Mouse (Mus musculus) limb, embryonic 14.5 days (tissue): Measurements from ENCODE around the gene Atg2a. TPM values are rescaled to one million over a fixed set of nuclear protein-coding genes. Genes with fewer than 3 reads are reported as not detected.

Experiments used
- ATAC-seq: fragments of 200-750 bp; cut with Nextera tagmentation; 2 replicates; pipeline ENCODE4 v1.8.0; 2017; ENCODE audit warnings: low read depth, moderate number of reproducible peaks, moderate TSS enrichment; ENCODE audit not compliant: low FRiP score
- DNase-seq: peaks from one replicate; pipeline ENCODE4 v3.0.0-alpha.2; 2015; ENCODE audit warnings: low spot score
- H3K27ac ChIP-seq: fragments of 300-500 bp; sonication (generic); replicated peaks from 2 replicates; pipeline ENCODE4 v1.5.1; 2014; ENCODE audit warnings: low read depth, mild to moderate bottlenecking, low read length, moderate library complexity, mixed read lengths
- H3K27me3 ChIP-seq: fragments of 300-500 bp; sonication (generic); 2 replicates; pipeline ENCODE4 v1.6.1; 2014; ENCODE audit warnings: low read length, mixed read lengths; ENCODE audit not compliant: control insufficient read depth, insufficient read depth
- H3K36me3 ChIP-seq: fragments of 300-500 bp; sonication (generic); 2 replicates; pipeline ENCODE4 v1.6.1; 2014; ENCODE audit warnings: mild to moderate bottlenecking, low read length, moderate library complexity, mixed read lengths; ENCODE audit not compliant: control insufficient read depth, insufficient read depth
- H3K4me1 ChIP-seq: fragments of 300-500 bp; sonication (generic); 2 replicates; pipeline ENCODE4 v1.6.1; 2014; ENCODE audit warnings: antibody characterized with exemption, low read length, mixed read lengths; ENCODE audit not compliant: control insufficient read depth, insufficient read depth
- H3K4me2 ChIP-seq: fragments of 300-500 bp; sonication (generic); replicated peaks from 2 replicates; pipeline ENCODE4 v1.6.1; 2014; ENCODE audit warnings: low read depth, mild to moderate bottlenecking, low read length, moderate library complexity; ENCODE audit not compliant: severe bottlenecking
- H3K4me3 ChIP-seq: fragments of 300-500 bp; sonication (generic); replicated peaks from 2 replicates; pipeline ENCODE4 v1.5.1; 2014; ENCODE audit warnings: low read length
- H3K9ac ChIP-seq: fragments of 300-500 bp; sonication (generic); 2 replicates; pipeline ENCODE4 v1.6.1; 2014; ENCODE audit warnings: mild to moderate bottlenecking, low read depth, low read length, moderate library complexity; ENCODE audit not compliant: severe bottlenecking
- H3K9me3 ChIP-seq: fragments of 300-500 bp; sonication (generic); 2 replicates; pipeline ENCODE4 v1.6.1; 2016; ENCODE audit warnings: low read length; ENCODE audit not compliant: control insufficient read depth
- POLR2A ChIP-seq: fragments of 200-500 bp; IDR thresholded peaks from 2 replicates; pipeline ENCODE4 v1.8.0; 2012; ENCODE audit warnings: inconsistent platforms, mild to moderate bottlenecking, moderate library complexity, borderline replicate concordance; ENCODE audit not compliant: insufficient read depth, insufficient read length; ENCODE audit errors: extremely low read depth
- WGBS: fragments of 180-500 bp; shearing (Covaris S2); extraction: QIAGEN DNeasy Blood & Tissue Kit; methylation state at CpG from one replicate; pipeline ENCODE4 v1.1.7; 2014; 5-methylcytosine and 5-hydroxymethylcytosine counted together
- polyA plus RNA-seq, 2 experiments: library from polyadenylated mRNA; depleted of rRNA in 1 of 2; stranded (reverse) in 1 of 2; unstranded in 1 of 2; fragments of >200 nt; fragmentation: Nextera tagmentation in 1 of 2; extraction: Ambion mirVana in 1 of 2; gene quantifications; 2 replicates each; pipeline versions ENCODE4 v1.2.1 to v1.2.3; 2012 to 2014

Gene Atg2a
- polyA plus RNA-seq, 2 experiments, result 10.6 to 18.3 TPM

DNA sequence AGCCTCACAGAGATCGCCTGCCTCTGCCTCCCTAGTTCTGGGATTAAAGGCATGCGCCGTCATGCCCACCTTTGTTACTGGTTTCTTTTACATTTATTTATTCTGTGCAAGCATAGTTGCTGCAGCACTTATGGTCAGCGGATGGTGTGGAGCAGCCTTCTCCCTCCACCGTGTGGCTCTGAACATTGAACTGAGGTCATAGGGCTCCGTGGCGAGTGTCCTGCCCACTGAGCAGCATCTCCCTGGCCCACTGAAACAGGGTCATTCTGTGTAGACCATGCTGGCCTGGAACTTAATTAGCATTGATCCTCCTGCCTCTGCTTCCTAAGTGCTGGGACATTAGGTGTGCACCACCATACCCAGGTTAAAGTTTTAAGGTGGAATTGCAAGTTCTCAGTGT, 39.1 kb downstream of the Atg2a start:
- no peak for TF ChIP-seq POLR2A
- no peak for ATAC-seq
- Histone ChIP-seq H3K27me3 (no peaks in the 10 kb centered on the region), H3K4me2 (no peak overlapping the region), H3K4me1 (peaks cover 22% of the 10 kb centered on the region), H3K4me3 (no peak overlapping the region), H3K36me3 (peaks cover 60% of the 10 kb centered on the region), H3K9ac (no peak overlapping the region), H3K27ac (no peak overlapping the region), H3K9me3 (no peaks in the 10 kb centered on the region)
- 89% methylated on average over 7 of the region's 7 CpGs for WGBS
- no peak for DNase-seq

DNA sequence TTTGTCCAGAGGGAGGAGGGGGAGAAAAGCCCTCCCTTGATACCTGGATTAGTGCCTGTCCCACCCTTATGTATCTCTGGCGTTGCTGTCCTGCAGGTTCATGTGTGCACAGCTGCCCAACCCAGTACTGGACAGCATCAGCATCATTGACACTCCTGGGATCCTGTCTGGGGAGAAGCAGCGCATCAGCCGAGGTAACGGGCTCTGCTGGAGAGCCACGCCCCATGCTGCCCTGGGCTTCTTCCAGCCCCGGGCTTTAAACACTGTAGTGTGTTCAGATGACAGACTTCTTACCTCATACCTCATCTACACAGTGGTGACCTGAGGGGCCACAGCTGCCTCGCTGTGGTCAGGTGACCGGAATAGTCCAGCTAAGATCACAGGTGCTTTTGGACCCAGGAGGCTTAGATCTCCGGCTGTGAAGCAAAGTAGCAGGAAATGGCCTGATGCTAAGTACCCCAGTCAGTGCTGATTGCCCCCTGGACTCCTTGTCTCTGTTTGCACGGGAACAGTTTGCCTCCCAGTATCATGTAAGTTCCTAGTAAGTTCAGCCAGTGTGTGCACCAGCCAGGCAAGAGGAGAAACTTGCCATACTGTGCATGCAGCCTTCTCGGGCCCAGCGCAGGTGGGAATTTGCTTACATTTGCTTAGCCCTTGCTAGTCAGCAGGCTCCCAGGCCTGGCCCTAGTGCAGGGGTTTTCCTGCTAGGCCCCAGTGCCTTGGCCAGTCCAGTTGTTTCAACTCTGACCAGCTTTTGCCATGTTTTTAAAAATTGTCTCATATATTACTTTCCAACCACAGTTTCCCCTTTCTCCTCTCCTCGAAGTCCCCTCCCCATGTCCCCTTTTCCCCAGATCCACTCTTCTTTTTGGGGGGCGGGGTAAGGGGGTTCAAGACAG, 39.9 kb downstream of the Atg2a start:
- Histone ChIP-seq H3K9me3 (no peaks in the 10 kb centered on the region), H3K4me3 (no peak overlapping the region), H3K4me2 (no peak overlapping the region), H3K27me3 (no peaks in the 10 kb centered on the region), H3K36me3 (peaks cover 67% of the 10 kb centered on the region), H3K27ac (no peak overlapping the region), H3K4me1 (peaks cover 22% of the 10 kb centered on the region), H3K9ac (no peak overlapping the region)
- no peak for TF ChIP-seq POLR2A
- no peak for DNase-seq
- 80% methylated on average over 14 of the region's 14 CpGs for WGBS
- no peak for ATAC-seq

DNA sequence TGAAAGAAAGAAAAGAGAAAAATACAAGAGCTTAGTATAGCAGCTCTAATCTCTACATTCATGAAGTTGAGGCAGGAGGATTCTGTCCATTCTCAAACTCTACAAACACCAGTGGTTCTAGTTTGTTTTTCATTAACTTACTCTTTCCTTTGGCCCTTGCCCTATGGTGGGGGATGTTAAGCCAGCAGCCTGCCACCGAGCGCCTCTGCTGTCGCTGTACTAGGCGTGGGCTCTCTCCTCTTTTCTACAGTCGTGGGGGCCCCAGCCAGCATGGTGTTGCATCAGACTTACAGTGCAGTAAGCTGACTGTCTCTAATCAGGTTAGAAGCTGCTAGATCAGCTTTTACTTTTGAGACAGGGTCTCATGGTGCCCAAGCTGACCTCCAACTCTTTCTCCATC, 41.5 kb downstream of the Atg2a start:
- no peak for TF ChIP-seq POLR2A
- DNase-seq (no peak), ATAC-seq (no peak)
- no peak overlapping the region for H3K4me3 ChIP-seq
- no peaks in the 10 kb centered on the region for H3K9me3 ChIP-seq
- H3K4me1 ChIP-seq, result peaks cover 19% of the 10 kb centered on the region
- no peaks in the 10 kb centered on the region for H3K27me3 ChIP-seq
- no peak overlapping the region for H3K4me2 ChIP-seq
- 78% methylated on average over 5 of the region's 5 CpGs for WGBS
- H3K36me3 ChIP-seq, result peaks cover 79% of the 10 kb centered on the region
- no peak overlapping the region for H3K27ac ChIP-seq
- H3K9ac ChIP-seq, result no peak overlapping the region

DNA sequence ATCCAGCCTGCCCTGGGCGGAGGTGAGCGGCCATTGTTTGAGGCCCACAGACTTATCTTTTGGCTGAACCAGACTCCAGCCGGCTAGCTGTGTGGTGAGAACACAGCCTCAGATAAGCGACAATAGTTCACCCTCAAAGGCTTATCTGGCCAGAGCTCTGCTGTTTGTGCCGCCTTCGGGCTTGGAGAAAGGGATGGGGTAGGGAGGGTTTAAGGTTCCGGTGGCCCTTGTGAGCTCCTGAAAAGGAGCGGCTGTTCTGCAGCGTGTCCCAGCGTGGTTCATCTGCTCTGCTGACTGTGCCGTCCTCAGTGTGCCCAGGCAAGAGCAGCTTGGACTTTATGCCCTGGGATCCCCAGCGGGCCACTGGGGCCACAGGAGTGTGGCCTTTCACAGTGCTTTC, 43.0 kb downstream of the Atg2a start:
- DNase-seq (no peak), ATAC-seq (no peak)
- peaks cover 84% of the 10 kb centered on the region for H3K36me3 ChIP-seq
- H3K4me1 ChIP-seq, result peaks cover 4% of the 10 kb centered on the region
- H3K4me2 ChIP-seq, result no peak overlapping the region
- H3K27me3 ChIP-seq, result no peaks in the 10 kb centered on the region
- no peaks in the 10 kb centered on the region for H3K9me3 ChIP-seq
- no peak overlapping the region for H3K9ac ChIP-seq
- WGBS, result 88% methylated on average over 12 of the region's 12 CpGs
- no peak overlapping the region for H3K27ac ChIP-seq
- TF ChIP-seq POLR2A, result no peak
- H3K4me3 ChIP-seq, result no peak overlapping the region

DNA sequence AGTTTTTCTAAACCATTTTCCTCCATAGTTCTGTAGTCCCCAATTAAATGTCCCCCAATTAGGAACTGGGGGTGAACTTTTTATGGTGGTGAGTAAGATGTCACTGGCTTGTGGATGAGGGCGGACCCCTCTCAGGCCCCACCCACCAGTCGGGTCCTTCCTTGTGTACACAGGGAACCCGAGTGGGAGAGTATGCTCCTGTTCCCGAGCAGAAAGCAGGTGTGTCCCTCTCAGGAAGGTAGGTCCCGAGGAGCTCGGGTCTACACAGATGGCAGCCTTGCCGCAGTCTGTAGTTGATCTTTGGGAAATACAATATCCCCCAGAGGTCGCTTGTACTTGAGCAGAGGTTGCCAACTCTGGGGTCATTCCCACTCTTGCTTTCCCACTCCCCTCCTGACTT, 43.8 kb downstream of the Atg2a start:
- Histone ChIP-seq H3K9me3 (no peaks in the 10 kb centered on the region), H3K27ac (no peak overlapping the region), H3K4me3 (no peak overlapping the region), H3K36me3 (peaks cover 85% of the 10 kb centered on the region), H3K4me1 (no peaks in the 10 kb centered on the region), H3K27me3 (no peaks in the 10 kb centered on the region), H3K9ac (no peak overlapping the region), H3K4me2 (no peak overlapping the region)
- no peak for ATAC-seq
- 73% methylated on average over 8 of the region's 8 CpGs for WGBS
- no peak for DNase-seq
- TF ChIP-seq POLR2A, result no peak
